Mouse (Mus musculus) right cerebral cortex, adult 2 months (tissue): ENCODE measurements at regions not wholly inside any gene's neighbourhood (a gene's known extent, or its start where the extent isn't known, plus 50 kb on each side); places are given as distances from the start of the nearest gene placed in this dataset.
"Not testable (repeated sequence)": the region's sequence is repeated elsewhere in the genome, so short reads cannot be mapped to it uniquely, and the experiment has no call there.

ENCODE experiments used
- DNase-seq, 2 experiments: peaks; one replicate each; pipeline ENCODE4 v3.0.0; 2021 to 2022; ENCODE audit warnings: low spot score in 2 of 2

DNA sequence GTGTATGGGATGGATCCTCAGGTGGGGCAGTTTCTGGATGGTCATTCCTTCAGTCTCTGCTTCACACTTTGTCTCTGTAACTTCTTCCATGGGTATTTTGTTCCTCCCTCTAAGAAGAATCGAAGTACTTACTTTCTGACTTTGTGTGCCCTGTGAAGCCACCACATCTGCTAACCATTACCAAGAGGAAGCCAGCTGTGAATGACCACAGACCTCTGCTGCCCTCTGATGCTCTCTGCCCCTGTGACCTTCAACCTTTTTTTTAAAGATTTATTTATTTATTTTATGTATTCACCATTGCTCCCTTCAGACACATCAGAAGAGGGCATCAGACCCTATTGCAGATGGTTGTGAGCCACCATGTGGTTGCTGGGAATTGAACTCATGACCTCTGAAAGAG, 475.7 kb upstream of the Gulo start:
- not testable (repeated sequence) for DNase-seq

DNA sequence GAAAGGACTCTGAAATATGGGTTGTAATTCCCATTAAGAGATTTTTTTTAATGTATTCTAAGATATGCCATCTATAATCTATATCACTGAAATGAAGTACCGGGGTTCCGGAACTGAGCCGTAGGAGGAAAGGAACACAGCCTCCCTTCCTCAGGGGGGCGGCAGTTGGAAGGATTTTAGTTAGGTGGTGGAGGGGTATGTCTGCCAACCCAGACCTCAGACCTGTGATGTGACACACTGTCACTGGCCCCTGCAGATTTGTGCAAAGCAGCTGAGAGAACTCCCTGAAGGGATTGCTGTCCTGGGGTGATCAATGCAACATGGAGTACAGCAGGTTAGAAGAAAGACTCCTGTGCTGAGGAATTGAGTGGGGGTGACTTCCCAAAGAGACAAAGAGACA, 470.2 kb upstream of the Gulo start:
- DNase-seq, result no peak

DNA sequence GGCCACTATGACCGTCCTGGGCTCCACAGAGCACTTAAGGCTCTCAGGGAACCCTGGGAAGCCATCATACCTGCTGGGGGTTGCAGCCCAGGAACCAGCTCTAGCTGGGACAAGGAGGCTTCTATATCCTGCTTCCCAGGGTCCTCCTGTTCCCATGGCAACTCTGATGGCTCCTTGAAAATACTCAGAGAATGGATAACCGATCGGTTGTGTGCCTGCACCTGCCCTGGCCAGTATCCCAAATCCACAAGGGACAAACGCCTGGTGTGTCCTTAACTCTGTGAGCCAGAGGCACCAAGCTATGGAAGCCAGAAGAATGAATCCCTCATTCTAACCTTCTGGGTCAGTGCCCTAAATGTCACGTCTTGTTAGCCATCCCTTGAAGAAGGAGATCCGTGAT, 469.6 kb upstream of the Gulo start:
- no peak for DNase-seq

DNA sequence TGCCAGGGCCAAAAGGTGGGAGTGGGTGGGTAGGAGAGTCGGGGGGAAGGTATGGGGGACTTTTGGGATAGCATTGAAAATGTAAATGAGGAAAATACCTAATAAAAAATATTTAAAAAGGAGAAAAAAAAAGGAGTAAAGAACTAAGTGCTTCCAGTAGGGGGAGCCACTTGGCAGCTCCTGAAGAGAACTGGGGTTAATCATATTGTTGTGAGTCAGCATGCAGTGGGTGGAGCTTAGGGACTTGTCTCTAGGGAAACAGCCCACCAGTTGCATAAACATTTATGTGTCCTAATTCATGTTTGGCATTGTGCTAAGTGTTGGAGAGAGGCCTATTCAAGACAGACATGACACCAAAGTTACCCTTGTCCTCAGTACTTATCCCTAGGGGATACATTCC, 466.0 kb upstream of the Gulo start:
- DNase-seq, result no peak

DNA sequence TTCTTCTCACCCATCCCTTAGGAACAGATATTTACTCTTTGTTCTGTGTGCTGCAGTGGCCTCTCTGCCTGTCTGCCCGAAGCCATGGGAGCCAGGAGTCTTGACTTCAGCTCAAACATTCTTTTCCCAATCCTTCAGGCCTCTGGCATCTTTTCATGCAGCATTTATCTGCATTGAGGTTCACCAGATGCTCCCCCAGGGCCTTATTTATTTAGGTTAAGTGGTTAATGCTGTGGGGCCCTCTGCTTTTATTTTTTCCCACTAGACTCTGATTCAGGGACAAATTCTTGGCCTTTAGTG, 464.2 kb upstream of the Gulo start:
- no peak for DNase-seq

DNA sequence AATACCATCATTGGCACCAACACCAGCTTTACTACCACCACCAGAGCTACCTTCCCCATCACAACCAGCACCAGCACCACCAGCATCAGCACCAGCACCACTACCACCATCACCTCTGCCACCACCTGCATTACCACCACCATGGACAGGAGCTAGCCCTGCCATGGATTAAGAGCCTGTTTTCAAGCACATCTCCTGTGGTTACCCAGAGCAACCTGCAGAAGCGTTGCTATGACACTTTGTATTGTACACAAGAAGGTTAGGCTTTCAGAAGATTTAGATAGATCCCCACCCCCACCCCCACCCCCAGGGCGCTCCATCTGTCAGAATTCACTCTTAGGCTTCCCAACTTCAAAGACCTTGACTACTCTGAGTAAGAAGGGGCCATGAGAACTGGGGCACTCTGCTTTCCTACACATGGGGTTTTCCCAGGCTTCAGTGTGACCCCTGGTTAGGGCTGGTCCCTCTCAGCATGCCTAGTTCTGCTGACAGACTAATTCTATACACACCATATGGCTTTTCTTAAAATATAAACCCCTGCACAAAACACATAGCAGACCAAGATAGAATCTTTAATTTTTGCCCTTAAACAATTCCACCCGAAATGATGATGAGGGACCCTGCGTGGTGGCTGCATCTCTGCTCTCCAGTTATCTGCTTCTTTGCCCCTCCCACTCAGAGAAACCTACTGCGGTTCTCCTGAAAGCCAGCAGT, 463.7 kb upstream of the Gulo start:
- no peak for DNase-seq

DNA sequence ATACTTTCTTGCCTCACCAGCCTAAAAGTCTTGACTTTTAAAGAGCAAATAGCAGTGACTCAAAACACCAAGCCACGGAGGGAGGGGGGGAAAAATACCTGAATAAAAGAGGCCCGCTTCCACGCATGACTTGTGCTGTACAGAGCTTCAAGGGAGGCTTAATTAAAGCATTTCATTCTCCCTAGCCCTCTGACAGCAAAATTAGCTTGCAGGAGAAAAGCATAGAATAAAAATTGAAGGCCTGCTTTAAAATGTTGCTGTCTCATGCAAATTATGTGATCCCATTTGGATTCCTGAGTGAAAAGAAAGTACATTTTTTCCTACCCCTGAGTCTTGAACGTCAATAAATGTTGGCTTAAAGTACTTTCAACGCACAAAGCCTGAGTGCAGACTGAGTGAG, 453.1 kb upstream of the Gulo start:
- no peak for DNase-seq

DNA sequence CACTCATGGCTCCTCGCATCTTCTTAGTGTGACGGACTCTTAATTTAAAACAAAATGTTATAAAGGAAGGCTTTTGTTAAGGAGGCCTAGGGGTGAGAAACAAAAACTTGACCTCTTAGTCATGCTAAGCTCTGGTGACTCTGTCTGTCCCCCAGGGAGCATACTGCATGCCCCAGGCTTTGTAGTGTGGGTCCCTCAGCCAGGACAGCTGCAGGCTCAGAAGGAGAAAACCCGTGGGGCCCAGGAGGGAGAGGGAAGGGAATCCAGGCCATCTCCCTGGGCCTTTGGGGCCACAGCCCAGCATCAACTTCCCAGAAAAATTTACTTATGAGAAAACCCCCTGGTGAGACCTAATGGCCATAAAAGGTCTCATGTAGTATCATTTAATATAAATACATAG, 451.8 kb upstream of the Gulo start:
- DNase-seq, result no peak

DNA sequence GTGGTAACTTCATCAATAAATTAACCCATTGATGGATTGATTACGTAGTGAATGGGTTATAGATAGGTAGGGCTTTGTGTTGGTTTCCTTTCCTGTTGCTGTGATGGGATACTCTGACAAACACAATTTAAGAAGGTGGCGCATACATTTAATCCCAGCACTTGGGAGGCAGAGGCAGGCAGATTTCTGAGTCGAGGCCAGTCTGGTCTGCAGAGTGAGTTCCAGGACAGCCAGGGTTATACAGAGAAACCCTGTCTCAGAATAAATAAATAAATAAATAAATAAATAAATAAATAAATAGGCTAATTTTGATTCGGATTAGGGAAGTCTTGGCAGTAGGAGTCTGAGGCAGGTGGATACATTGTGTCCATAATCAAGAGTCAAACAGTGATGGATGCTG, 449.7 kb upstream of the Gulo start:
- no peak for DNase-seq

DNA sequence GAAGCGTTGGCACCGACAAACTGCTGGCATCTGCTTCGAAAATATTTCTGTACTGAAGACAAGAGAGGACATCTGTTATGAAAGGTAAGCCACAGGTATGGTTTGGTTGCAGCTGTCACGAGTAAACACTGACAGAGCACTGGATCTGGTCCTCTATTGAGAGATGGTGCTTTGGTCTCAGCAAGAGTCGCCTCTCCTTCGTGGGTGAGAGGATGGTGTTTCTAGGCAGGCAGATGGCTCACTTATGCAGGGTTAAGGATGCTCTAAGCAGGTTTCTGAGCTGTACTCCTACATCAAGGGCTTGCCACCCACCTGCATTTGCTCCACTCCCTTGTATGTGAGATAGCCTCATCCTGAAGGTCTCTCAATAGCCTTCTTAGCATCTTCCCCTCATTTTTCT, 448.3 kb upstream of the Gulo start:
- peak; percentile 28 to 42 for DNase-seq

DNA sequence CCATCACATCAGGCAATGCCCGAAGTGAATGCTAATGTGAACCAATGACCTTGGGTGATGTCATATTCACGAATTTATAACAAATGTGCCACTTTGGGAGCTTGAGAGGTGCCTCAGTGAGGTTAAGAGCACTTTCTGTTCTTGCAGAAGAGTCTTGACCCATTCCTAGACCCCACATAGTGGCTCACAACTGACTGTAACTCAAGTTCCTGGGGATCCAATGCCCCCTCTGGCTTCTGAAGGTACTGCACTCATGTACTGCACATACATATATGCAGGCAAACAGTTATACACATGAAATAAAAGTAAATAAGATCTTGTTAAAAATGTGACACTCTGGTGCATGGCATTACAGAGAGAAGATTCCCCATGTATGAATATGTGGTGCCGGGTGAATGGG, 443.8 kb upstream of the Gulo start:
- DNase-seq, result no peak

DNA sequence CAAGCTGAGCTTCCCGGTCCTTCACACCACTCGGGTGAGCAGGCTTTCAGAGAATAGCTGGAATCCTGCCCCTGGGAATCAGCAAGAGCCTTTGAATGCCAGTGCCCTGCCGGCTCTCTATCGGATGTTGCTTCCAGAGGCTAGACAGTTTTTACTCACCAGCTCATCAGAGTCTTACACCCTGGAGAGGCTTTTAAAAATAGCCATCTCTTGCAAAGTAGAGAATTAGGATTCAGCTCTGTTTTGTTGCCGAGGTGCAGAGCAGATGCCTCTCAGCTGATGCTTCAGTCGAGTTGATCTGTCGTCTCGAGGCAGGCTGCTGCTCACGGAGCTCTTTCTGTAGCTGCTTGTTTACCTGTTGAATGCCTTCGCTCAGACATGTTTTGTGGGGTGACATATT, 441.3 kb upstream of the Gulo start:
- peak; percentile 37 to 44 for DNase-seq

DNA sequence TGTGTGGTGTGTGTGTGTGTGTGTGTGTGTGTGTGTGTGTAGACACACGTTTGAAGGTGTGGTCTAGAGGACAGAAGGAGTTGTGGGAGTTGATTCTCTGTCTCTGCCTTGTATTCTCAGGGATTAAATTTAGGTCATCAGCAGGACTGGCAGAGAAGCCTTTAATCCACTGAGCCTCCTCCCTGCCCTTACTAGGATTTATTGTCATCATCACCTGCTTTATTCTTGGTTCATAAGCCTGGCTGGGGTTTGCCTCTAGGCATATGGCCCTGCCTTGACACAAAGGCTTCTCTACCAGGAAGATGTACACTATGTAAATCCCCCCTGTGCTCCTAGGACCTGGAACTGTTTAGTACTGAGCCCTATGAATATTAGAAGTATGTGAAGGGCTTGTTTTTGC, 433.6 kb upstream of the Gulo start:
- no peak for DNase-seq

DNA sequence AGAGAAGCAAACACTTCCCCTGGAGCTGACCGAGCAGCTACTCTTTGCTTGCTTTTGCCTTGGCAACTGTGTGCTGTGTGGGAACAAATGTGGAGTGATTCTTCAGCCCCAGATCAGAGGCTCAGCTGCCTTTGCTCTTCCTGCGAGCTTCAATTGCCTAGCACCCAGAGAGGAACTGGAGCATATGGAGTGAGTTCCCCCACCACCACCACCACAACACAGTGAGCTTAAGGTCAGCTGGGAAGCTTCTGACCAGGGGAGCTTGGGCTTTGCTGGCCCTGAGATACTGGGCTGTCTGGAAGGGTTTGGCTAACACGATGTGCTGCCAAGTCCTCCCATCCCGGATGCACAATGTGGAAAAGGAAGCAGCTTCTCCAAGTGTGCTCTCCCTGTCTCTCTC, 432.8 kb upstream of the Gulo start:
- peak in 1 of 2 experiments; percentile 20 for DNase-seq

DNA sequence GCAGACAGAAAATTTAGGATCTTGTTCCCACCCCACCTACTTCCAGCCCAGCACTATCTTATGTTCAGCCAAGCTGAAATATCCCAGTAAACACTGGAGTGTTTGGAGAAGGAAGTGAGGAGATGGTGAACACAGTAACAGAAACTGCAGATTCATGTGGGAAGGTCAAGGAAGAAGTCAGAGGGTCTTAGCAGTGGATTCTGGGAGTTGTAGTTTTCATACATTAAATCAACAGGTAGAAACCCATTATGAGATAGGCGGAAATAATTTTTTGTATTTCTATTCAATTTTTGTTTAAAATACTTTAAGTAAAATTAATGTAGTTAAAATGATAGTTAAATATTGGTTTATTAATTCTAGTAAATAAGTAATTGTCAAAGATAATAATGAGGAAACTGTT, 429.6 kb upstream of the Gulo start:
- no peak for DNase-seq

DNA sequence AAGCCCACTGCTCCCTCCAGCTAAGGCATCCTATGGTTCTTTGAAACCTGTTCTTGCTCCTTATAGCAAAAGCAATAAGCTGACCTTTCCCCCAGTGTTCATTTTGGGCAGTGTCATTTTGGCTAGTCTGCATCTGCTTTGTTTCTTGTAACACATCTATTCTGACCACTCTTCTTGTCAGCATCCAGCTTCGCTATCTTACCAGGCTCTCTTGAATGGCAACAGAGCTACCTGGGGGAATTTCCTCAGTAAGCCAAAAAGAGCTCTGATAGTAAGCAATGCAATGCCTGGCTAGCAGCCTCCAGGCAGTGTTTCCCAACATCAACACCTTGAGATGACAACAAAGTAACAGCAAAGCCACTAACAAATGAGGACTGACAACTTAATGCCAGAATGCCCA, 429.0 kb upstream of the Gulo start:
- no peak for DNase-seq

DNA sequence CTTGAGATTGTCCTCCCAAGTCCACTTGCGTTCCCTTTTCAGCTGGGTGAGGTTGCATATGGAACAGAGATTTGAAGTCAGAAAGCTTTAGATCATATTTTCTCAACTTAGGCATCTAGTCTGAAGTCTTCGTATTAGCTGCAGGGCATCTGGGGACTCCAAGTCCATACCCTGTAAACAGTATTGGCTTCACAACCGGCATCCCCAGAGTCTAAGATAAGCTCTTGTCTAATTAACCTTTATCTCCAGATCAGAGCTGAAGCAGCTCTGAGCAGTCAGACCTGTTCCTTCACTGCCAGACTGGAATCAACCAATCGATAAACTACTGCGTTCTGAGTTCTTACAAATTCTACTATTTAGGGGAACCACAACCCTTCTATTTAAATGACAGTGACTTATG, 422.6 kb upstream of the Gulo start:
- DNase-seq, result no peak

DNA sequence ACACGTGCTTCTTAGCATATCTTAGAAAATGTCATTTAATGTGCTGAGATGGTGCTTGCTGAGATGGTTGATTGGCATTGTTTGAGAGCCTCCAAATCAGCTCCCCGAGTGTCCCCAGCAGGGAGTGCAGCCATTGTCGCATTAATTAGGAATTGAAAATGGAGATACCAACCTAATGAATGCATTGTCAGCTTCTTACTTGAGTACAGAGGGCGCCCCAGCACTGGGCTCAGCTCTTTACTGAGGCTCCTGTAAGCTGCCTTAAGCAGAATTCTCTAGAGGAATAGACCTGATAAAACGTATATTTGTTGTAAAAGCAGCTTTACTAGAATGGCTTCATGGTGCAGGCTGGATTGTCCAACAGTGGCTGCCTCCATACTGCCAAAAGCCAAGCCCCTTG, 415.1 kb upstream of the Gulo start:
- peak; percentile 43 to 58 for DNase-seq
